Mouse (Mus musculus) stomach, postnatal 0 days (tissue): ENCODE measurements around the gene 4930432K21Rik.

ENCODE experiments used
- CTCF ChIP-seq: IDR thresholded peaks from 2 replicates; pipeline ENCODE4 v1.5.1; 2016; ENCODE audit warnings: antibody characterized with exemption, low read depth, mild to moderate bottlenecking, moderate library complexity
- EP300 ChIP-seq: optimal IDR thresholded peaks from 2 replicates; pipeline ENCODE3; 2016; ENCODE audit warnings: antibody characterized with exemption

- TF ChIP-seq CTCF: no peak
- TF ChIP-seq EP300: no peak
Observed at GRCm38 (mm10) chr8:84098376-84098775, 49.4 kb upstream of the 4930432K21Rik start.
